Mouse (Mus musculus) spleen, adult 2 months (tissue): ENCODE data around the gene Adcy2.

ENCODE experiments used
- CTCF ChIP-seq: fragments of 200-500 bp; IDR thresholded peaks from 2 replicates; pipeline ENCODE4 v1.5.1; 2011; ENCODE audit warnings: mild to moderate bottlenecking, inconsistent platforms; ENCODE audit not compliant: insufficient read depth, insufficient read length, insufficient replicate concordance; ENCODE audit errors: extremely low read depth
- POLR2A ChIP-seq: fragments of 200-500 bp; IDR thresholded peaks from 2 replicates; pipeline ENCODE4 v1.6.1; 2011; ENCODE audit warnings: low read depth, low read length, inconsistent platforms

GRCm38 (mm10) chr13:69033532-69033931 lies 34.2 kb upstream of the Adcy2 start:
- TF ChIP-seq CTCF = no peak
- no peak for TF ChIP-seq POLR2A
